Mouse (Mus musculus): ENCODE measurements at regions not wholly inside any gene's neighbourhood (a gene's known extent, or its start where the extent isn't known, plus 50 kb on each side); places are given as distances from the start of the nearest gene placed in this dataset.

DNA sequence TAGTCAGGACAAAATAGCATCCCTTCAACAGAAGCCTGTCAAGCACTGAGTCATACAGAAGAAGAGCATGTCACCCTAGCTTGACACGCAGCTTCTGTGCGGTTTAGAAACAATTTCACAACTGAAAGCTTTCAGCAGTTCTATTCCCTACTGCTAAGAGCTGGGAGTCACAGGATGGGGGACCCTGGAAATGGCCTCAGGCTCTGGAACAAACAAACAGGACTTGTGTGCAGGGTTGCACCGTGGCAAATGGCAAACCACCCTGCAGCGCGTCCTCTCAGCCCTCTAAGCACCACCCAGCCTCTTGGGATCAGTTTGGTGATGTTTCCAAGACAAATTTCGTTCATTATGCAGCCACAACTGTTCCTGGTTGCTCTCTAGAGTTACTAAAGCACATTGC lies 163.6 kb upstream of the Otx2 start:
- Histone ChIP-seq H3K9me3 (ENCODE audit: control insufficient read depth, low read length) (no peaks in the 10 kb centered on the region), H3K36me3 (ENCODE audit: control insufficient read depth, insufficient read depth, low read length) (no peaks in the 10 kb centered on the region), H3K9ac (ENCODE audit: low read depth, low read length, severe bottlenecking) (no peak overlapping the region), H3K4me1 (ENCODE audit: control insufficient read depth, insufficient read depth, low read length) (no peaks in the 10 kb centered on the region; the same call in 1 of the 2 replicates), H3K4me2 (replicated peaks; ENCODE audit: low read depth, low read length, severe bottlenecking) (no peak overlapping the region), H3K27ac (replicated peaks; ENCODE audit: low read depth, low read length) (no peak overlapping the region), H3K4me3 (replicated peaks; ENCODE audit: low read length) (no peak overlapping the region), H3K27me3 (ENCODE audit: control insufficient read depth, insufficient read depth, low read length) (no peaks in the 10 kb centered on the region)
- WGBS, result 66% methylated on average over 6 of the region's 6 CpGs
- no peak for DNase-seq (ENCODE audit: low spot score)
- TF ChIP-seq POLR2A (IDR thresholded peaks at IDR 0.05; ENCODE audit: borderline replicate concordance, extremely low read depth, insufficient read depth, insufficient read length), result no peak
- no peak for ATAC-seq (ENCODE audit: low FRiP score, low read depth)

DNA sequence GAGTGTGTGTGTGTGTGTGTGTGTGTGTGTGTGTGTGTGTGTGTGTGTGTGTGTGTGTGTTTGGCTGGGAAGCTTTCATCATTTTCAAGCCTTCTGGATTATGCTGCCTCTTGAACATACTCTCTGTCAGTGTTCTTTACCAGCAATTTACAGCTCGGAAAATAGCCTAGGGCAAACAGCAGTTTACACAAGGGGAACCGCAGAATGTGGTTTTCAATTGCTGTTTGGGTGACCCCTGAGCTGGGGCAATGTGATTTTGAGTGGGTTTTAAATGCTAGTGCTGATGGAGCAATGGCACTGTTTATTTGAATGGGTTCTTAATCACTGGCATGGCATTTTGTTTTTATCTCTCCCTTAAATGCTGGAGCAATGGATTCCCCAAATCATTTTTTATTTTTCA lies 162.5 kb upstream of the Otx2 start:
- H3K36me3 ChIP-seq (ENCODE audit: control insufficient read depth, insufficient read depth, low read length), result no peaks in the 10 kb centered on the region
- H3K4me2 ChIP-seq (replicated peaks; ENCODE audit: low read depth, low read length, severe bottlenecking), result no peak overlapping the region
- no peaks in the 10 kb centered on the region; the same call in 1 of the 2 replicates for H3K4me1 ChIP-seq (ENCODE audit: control insufficient read depth, insufficient read depth, low read length)
- H3K4me3 ChIP-seq (replicated peaks; ENCODE audit: low read length), result no peak overlapping the region
- no peaks in the 10 kb centered on the region for H3K27me3 ChIP-seq (ENCODE audit: control insufficient read depth, insufficient read depth, low read length)
- no peak for TF ChIP-seq POLR2A (IDR thresholded peaks at IDR 0.05; ENCODE audit: borderline replicate concordance, extremely low read depth, insufficient read depth, insufficient read length)
- H3K9ac ChIP-seq (ENCODE audit: low read depth, low read length, severe bottlenecking), result no peak overlapping the region
- WGBS, result 13% methylated on average over 2 of the region's 2 CpGs
- ATAC-seq (ENCODE audit: low FRiP score, low read depth) (no peak), DNase-seq (ENCODE audit: low spot score) (no peak)
- H3K9me3 ChIP-seq (ENCODE audit: control insufficient read depth, low read length), result no peaks in the 10 kb centered on the region
- H3K27ac ChIP-seq (replicated peaks; ENCODE audit: low read depth, low read length), result no peak overlapping the region

DNA sequence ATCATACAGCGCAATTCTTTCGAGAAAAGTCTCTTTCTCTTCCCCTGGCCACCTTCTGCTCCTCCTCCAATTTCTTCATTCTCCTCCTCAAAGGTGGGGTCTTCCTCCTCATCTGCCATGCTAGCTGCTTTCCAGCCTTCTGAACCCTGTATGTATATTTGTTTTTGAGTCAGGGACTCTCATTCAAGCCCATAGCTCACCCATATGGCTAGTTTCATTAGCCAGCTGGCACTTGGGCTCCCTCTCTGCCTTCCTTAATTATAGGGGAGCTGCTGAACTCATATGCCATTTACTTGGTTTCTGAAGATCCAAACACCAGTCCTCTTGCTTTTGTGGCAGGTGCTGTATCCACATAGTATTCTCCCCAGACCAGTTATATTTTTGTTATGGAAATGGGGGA lies 160.8 kb upstream of the Otx2 start:
- no peak for TF ChIP-seq POLR2A (IDR thresholded peaks at IDR 0.05; ENCODE audit: borderline replicate concordance, extremely low read depth, insufficient read depth, insufficient read length)
- Histone ChIP-seq H3K4me3 (replicated peaks; ENCODE audit: low read length) (no peak overlapping the region), H3K27me3 (ENCODE audit: control insufficient read depth, insufficient read depth, low read length) (no peaks in the 10 kb centered on the region), H3K4me2 (replicated peaks; ENCODE audit: low read depth, low read length, severe bottlenecking) (no peak overlapping the region), H3K9me3 (ENCODE audit: control insufficient read depth, low read length) (no peaks in the 10 kb centered on the region), H3K27ac (replicated peaks; ENCODE audit: low read depth, low read length) (no peak overlapping the region), H3K4me1 (ENCODE audit: control insufficient read depth, insufficient read depth, low read length) (no peaks in the 10 kb centered on the region; the same call in 1 of the 2 replicates), H3K36me3 (ENCODE audit: control insufficient read depth, insufficient read depth, low read length) (no peaks in the 10 kb centered on the region), H3K9ac (ENCODE audit: low read depth, low read length, severe bottlenecking) (no peak overlapping the region)
- no peak for ATAC-seq (ENCODE audit: low FRiP score, low read depth)
- 96% methylated on average over 2 of the region's 2 CpGs for WGBS
- no peak for DNase-seq (ENCODE audit: low spot score)

DNA sequence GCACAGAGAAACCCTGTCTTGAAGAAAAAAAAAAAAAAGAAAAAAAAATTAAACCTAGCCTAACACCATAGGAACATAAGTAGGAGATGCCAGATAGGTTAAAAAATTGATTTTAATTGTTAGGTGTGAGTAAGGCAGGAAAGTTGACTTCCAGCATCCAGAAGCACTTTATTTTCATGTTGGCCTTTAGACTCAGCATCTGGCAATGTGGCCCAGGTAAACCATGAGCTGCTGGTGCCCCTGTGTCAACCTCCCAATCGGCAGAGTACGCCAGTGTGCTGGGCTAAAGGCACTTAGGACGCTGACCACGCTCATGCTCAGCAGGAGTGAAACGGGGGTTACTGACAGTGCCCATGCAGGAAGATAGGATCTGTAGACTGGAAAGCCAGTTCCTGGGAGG lies 152.8 kb upstream of the Otx2 start:
- Histone ChIP-seq H3K9me3 (ENCODE audit: control insufficient read depth, low read length) (no peaks in the 10 kb centered on the region), H3K9ac (ENCODE audit: low read depth, low read length, severe bottlenecking) (no peak overlapping the region), H3K4me2 (replicated peaks; ENCODE audit: low read depth, low read length, severe bottlenecking) (no peak overlapping the region), H3K27ac (replicated peaks; ENCODE audit: low read depth, low read length) (no peak overlapping the region), H3K36me3 (ENCODE audit: control insufficient read depth, insufficient read depth, low read length) (no peaks in the 10 kb centered on the region), H3K27me3 (ENCODE audit: control insufficient read depth, insufficient read depth, low read length) (no peaks in the 10 kb centered on the region), H3K4me1 (ENCODE audit: control insufficient read depth, insufficient read depth, low read length) (no peaks in the 10 kb centered on the region), H3K4me3 (replicated peaks; ENCODE audit: low read length) (no peak overlapping the region)
- no peak for TF ChIP-seq POLR2A (IDR thresholded peaks at IDR 0.05; ENCODE audit: borderline replicate concordance, extremely low read depth, insufficient read depth, insufficient read length)
- DNase-seq (ENCODE audit: low spot score) (no peak), ATAC-seq (ENCODE audit: low FRiP score, low read depth) (no peak)
- WGBS, result 66% methylated on average over 5 of the region's 5 CpGs

DNA sequence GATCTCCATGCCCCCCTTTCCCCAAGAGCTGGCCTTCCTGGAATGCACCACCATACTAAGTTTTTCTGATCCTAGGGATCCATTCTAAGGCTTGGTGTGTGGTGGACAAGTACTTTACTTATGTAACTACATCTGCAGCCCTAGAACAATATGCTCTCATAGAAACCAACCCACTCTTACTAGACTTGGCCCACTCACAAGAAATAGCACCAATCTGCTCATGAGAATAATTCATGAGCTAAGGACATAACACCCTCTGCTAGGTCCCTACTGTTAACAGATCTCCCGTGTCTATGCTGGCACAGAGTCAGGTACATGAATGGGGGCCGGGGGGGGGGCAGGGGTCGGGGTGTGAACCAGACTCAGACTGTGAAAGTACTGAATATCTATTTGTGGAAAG lies 150.8 kb upstream of the Otx2 start:
- WGBS, result 58% methylated on average over 3 of the region's 3 CpGs
- Histone ChIP-seq H3K27me3 (ENCODE audit: control insufficient read depth, insufficient read depth, low read length) (no peaks in the 10 kb centered on the region), H3K9ac (ENCODE audit: low read depth, low read length, severe bottlenecking) (no peak overlapping the region), H3K27ac (replicated peaks; ENCODE audit: low read depth, low read length) (no peak overlapping the region), H3K4me1 (ENCODE audit: control insufficient read depth, insufficient read depth, low read length) (no peaks in the 10 kb centered on the region), H3K4me2 (replicated peaks; ENCODE audit: low read depth, low read length, severe bottlenecking) (no peak overlapping the region), H3K36me3 (ENCODE audit: control insufficient read depth, insufficient read depth, low read length) (no peaks in the 10 kb centered on the region), H3K4me3 (replicated peaks; ENCODE audit: low read length) (no peak overlapping the region), H3K9me3 (ENCODE audit: control insufficient read depth, low read length) (no peaks in the 10 kb centered on the region)
- TF ChIP-seq POLR2A (IDR thresholded peaks at IDR 0.05; ENCODE audit: borderline replicate concordance, extremely low read depth, insufficient read depth, insufficient read length), result no peak
- DNase-seq (ENCODE audit: low spot score) (no peak), ATAC-seq (ENCODE audit: low FRiP score, low read depth) (no peak)

DNA sequence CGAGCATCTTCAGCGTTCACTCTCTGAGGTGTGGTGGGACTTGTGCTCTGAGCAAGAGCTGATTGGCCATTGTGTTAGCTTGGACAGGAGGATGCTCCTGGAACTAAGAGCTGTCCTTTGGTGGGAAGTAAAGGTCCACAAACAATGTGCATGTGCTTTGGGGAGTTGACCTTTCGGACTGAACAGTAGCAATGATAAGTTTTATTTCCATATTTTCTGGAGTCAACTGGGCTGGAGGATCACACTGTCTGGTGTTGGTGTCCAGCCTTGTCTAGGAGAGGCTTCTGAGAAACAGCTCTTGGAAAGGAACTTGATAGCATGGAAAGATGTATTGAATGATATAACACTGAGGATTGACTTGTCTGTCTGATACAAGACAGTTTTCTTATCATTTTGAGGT lies 142.3 kb upstream of the Otx2 start:
- Histone ChIP-seq H3K9me3 (ENCODE audit: control insufficient read depth, low read length) (no peaks in the 10 kb centered on the region), H3K4me1 (ENCODE audit: control insufficient read depth, insufficient read depth, low read length) (no peaks in the 10 kb centered on the region), H3K4me3 (replicated peaks; ENCODE audit: low read length) (no peak overlapping the region), H3K9ac (ENCODE audit: low read depth, low read length, severe bottlenecking) (no peak overlapping the region), H3K4me2 (replicated peaks; ENCODE audit: low read depth, low read length, severe bottlenecking) (no peak overlapping the region), H3K27me3 (ENCODE audit: control insufficient read depth, insufficient read depth, low read length) (no peaks in the 10 kb centered on the region), H3K36me3 (ENCODE audit: control insufficient read depth, insufficient read depth, low read length) (no peaks in the 10 kb centered on the region), H3K27ac (replicated peaks; ENCODE audit: low read depth, low read length) (no peak overlapping the region)
- 82% methylated on average over 3 of the region's 3 CpGs for WGBS
- no peak for ATAC-seq (ENCODE audit: low FRiP score, low read depth)
- TF ChIP-seq POLR2A (IDR thresholded peaks at IDR 0.05; ENCODE audit: borderline replicate concordance, extremely low read depth, insufficient read depth, insufficient read length), result no peak
- no peak for DNase-seq (ENCODE audit: low spot score)

Data from limb, embryonic 14.5 days (tissue).